Mouse (Mus musculus): ENCODE measurements at regions not wholly inside any gene's neighbourhood (a gene's known extent, or its start where the extent isn't known, plus 50 kb on each side); places are given as distances from the start of the nearest gene placed in this dataset.

- TF ChIP-seq CTCF (IDR thresholded peaks at IDR 0.05; ENCODE audit: borderline replicate concordance, extremely low read depth, insufficient read depth, insufficient read length) (no peak), POLR2A (IDR thresholded peaks at IDR 0.05; ENCODE audit: borderline replicate concordance, extremely low read depth, insufficient read depth, insufficient read length, poor library complexity, severe bottlenecking) (no peak)
- DNase-seq (ENCODE audit: low read depth): no peak
These were observed 146.7 kb upstream of the Cep162 start for GRCm38 (mm10) chr9:87402010-87402409.

GRCm38 (mm10) chr9:87387516-87387915 lies 132.2 kb upstream of the Cep162 start:
- no peak for DNase-seq (ENCODE audit: low read depth)
- TF ChIP-seq CTCF (IDR thresholded peaks at IDR 0.05; ENCODE audit: borderline replicate concordance, extremely low read depth, insufficient read depth, insufficient read length) (no peak), POLR2A (IDR thresholded peaks at IDR 0.05; ENCODE audit: borderline replicate concordance, extremely low read depth, insufficient read depth, insufficient read length, poor library complexity, severe bottlenecking) (no peak)

GRCm38 (mm10) chr9:87383513-87383912 lies 128.2 kb upstream of the Cep162 start:
- no peak for DNase-seq (ENCODE audit: low read depth)
- TF ChIP-seq CTCF (IDR thresholded peaks at IDR 0.05; ENCODE audit: borderline replicate concordance, extremely low read depth, insufficient read depth, insufficient read length) (no peak), POLR2A (IDR thresholded peaks at IDR 0.05; ENCODE audit: borderline replicate concordance, extremely low read depth, insufficient read depth, insufficient read length, poor library complexity, severe bottlenecking) (no peak)

- TF ChIP-seq CTCF (IDR thresholded peaks at IDR 0.05; ENCODE audit: borderline replicate concordance, extremely low read depth, insufficient read depth, insufficient read length) (no peak), POLR2A (IDR thresholded peaks at IDR 0.05; ENCODE audit: borderline replicate concordance, extremely low read depth, insufficient read depth, insufficient read length, poor library complexity, severe bottlenecking) (no peak)
These were observed 122.6 kb upstream of the Cep162 start for GRCm38 (mm10) chr9:87377921-87378320.

GRCm38 (mm10) chr9:87376731-87377310 lies 121.5 kb upstream of the Cep162 start:
- TF ChIP-seq CTCF (IDR thresholded peaks at IDR 0.05; ENCODE audit: borderline replicate concordance, extremely low read depth, insufficient read depth, insufficient read length): no peak
- no peak for TF ChIP-seq POLR2A (IDR thresholded peaks at IDR 0.05; ENCODE audit: borderline replicate concordance, extremely low read depth, insufficient read depth, insufficient read length, poor library complexity, severe bottlenecking)

More at GRCm38 (mm10) chr9:87377921-87378320, 122.6 kb upstream of the Cep162 start:
- no peak for DNase-seq (ENCODE audit: low read depth)

DNA sequence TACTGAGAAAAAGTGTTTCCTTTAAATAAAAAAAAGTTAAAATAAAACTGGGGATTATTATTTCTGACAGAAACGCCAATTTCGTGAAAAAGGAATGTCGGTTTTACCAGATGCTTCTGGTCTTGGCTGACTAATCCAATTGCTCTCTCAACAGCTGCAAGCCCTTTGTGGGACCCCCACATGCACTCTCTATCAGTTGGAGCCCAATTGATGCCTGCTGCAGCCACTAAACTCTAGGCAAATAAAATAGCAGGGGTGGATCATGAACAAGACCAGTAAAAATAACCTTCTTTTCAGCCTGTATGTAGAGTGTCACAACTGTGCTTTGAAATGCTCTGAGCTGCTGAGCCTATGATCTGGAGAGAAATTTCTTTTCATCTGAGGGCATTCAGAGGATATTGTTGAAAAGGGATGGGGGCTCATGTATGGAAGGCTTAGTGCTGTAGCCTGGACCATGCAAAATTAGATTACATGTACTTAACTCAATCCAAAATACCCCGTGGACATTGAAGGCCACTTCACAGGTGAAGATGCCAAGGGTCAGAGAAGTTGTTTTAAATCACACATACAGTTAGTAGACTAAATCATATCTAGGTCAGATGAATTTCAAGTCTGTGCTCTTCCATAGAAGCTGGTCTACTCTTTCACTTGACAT lies 117.0 kb upstream of the Cep162 start:
- DNase-seq (ENCODE audit: low read depth): peak; percentile 50
- TF ChIP-seq CTCF (IDR thresholded peaks at IDR 0.05; ENCODE audit: borderline replicate concordance, extremely low read depth, insufficient read depth, insufficient read length) (no peak), POLR2A (IDR thresholded peaks at IDR 0.05; ENCODE audit: borderline replicate concordance, extremely low read depth, insufficient read depth, insufficient read length, poor library complexity, severe bottlenecking) (no peak)

More at GRCm38 (mm10) chr9:87376731-87377310, 121.5 kb upstream of the Cep162 start:
- DNase-seq (ENCODE audit: low read depth): no peak

DNA sequence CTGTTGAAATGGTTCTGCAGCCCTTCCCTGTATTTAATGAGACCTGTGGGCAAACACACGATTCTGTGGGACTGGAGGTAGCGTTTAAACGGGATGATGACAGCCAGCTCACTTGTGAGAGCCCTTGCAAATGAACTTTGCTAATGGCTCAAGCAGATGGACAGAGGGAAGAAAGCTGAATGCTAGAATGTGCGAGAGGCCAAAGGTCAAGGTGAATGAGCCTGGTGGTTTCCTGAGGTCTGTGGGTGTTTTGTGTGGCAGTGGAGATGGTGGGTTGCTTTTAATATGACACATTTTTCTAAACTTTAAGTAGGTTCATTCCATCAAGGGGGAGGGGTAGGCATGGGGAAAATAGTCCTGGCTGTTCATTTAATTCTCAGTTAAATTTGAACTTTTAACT lies 113.7 kb upstream of the Cep162 start:
- DNase-seq (ENCODE audit: low read depth): no peak
- TF ChIP-seq CTCF (IDR thresholded peaks at IDR 0.05; ENCODE audit: borderline replicate concordance, extremely low read depth, insufficient read depth, insufficient read length) (no peak), POLR2A (IDR thresholded peaks at IDR 0.05; ENCODE audit: borderline replicate concordance, extremely low read depth, insufficient read depth, insufficient read length, poor library complexity, severe bottlenecking) (no peak)

DNA sequence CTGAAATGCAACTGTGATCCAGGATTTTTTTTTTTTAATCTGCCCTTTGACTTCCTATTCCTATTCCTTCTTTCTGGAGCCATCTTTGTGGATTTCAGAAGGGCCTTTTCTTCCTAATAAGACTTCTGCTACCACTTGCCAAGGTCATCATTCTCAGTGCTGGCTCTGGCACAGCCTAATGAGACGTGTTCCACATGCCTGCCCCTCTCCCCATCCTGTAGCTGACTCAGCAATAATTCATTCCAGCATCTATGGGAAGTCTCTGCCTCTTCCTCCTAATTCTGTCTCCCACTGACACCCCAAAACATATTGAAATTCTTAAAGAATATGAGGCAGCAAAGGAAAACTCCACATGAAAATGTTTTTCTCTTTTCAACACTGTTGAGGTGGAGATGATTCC lies 91.7 kb upstream of the Cep162 start:
- DNase-seq (ENCODE audit: low read depth): peak; percentile 8

DNA sequence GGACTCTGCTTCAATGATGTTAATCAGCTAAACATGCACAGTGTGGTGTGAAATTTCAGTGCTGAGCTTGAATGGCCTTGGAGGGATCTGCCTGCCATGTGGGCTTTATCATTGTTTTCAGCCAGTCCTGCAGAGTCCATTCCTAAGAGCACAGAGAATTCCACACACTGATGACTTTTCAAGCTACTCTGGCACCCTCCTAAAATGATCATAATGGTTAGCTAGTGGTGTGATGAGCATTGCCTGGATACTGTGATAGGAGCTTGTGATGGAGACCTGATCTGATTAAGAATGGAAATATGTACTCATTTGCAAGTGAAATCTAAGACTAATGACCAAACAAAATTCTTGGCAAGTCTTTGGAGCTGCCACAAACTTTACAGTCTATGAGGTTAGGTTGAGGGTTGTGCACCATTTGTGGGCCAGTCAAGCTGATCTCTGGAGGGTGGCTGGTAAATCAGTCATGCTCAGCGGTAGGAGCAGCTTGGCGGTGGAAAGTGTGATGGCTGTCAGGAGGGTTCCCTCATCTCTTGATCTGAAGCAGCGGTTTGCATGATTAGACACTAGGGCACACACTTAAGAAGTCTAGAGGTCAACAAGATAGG lies 91.0 kb upstream of the Cep162 start:
- TF ChIP-seq CTCF (IDR thresholded peaks at IDR 0.05; ENCODE audit: borderline replicate concordance, extremely low read depth, insufficient read depth, insufficient read length) (no peak), POLR2A (IDR thresholded peaks at IDR 0.05; ENCODE audit: borderline replicate concordance, extremely low read depth, insufficient read depth, insufficient read length, poor library complexity, severe bottlenecking) (no peak)
- peak; percentile 45 for DNase-seq (ENCODE audit: low read depth)

More for the DNA sequence above, 91.7 kb upstream of the Cep162 start:
- TF ChIP-seq POLR2A (IDR thresholded peaks at IDR 0.05; ENCODE audit: borderline replicate concordance, extremely low read depth, insufficient read depth, insufficient read length, poor library complexity, severe bottlenecking) (no peak), CTCF (IDR thresholded peaks at IDR 0.05; ENCODE audit: borderline replicate concordance, extremely low read depth, insufficient read depth, insufficient read length) (no peak)

GRCm38 (mm10) chr9:87341438-87341837 lies 86.1 kb upstream of the Cep162 start:
- DNase-seq (ENCODE audit: low read depth): no peak

GRCm38 (mm10) chr9:87326374-87327295 lies 71.3 kb upstream of the Cep162 start:
- TF ChIP-seq POLR2A (IDR thresholded peaks at IDR 0.05; ENCODE audit: borderline replicate concordance, extremely low read depth, insufficient read depth, insufficient read length, poor library complexity, severe bottlenecking) (no peak), CTCF (IDR thresholded peaks at IDR 0.05; ENCODE audit: borderline replicate concordance, extremely low read depth, insufficient read depth, insufficient read length) (peak; percentile 37; the same call in 1 of the 2 replicates)
- peak; percentile 11 for DNase-seq (ENCODE audit: low read depth)

More at GRCm38 (mm10) chr9:87341438-87341837, 86.1 kb upstream of the Cep162 start:
- TF ChIP-seq CTCF (IDR thresholded peaks at IDR 0.05; ENCODE audit: borderline replicate concordance, extremely low read depth, insufficient read depth, insufficient read length): no peak
- no peak for TF ChIP-seq POLR2A (IDR thresholded peaks at IDR 0.05; ENCODE audit: borderline replicate concordance, extremely low read depth, insufficient read depth, insufficient read length, poor library complexity, severe bottlenecking)
